Mouse (Mus musculus): Measurements from ENCODE around the gene Med20. TPM values are rescaled to one million over a fixed set of nuclear protein-coding genes. Genes with fewer than 3 reads are reported as not detected.

The Med20 gene
- 42.5 and 44.8 TPM in 2 replicates for polyA plus RNA-seq (2015; fragmentation: Nextera tagmentation; extraction: Ambion mirVana)

DNA sequence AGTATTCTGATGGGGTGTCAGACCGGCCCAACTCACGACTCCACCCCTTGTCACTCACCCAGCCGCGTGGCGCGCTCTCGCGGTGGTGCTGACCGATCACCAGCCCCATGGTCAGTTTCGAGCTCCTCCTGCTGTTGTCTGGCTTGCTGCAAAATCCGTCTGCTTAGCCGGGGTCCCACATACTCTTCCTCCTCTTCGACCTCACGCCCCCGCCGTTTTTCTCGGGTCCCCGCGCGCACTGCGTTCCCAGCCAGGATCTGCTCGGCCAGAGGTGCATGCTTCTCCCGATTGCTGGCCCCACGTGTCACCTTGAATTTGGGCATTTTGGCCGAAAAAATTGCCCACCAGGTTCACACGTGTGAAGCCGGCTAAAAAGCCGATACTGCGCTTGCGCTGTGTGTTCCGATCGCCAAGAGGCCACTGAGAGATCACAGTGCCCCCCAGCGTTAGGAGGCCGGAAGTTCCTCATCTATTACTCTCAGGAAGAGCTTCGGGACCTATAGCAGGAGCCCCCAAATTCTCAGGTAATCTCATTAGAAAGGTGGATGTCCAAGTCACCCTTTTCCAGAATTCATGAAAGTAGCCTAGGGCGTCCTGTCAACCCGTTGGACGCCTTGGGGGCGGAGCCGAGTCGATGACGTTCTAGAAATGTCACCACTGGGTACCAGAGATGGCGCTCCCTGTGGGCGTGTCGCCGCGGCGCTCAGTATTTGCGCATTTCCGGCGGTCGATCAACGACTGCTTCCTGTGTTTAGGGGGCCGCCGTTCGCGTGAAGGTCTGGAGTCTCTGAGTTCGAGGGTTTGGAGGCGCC, at the start of gene Med20, which contains the start of the genes Bysl and Gm20517:
TSS of gene Med20 (plus strand) at position 734 of the 812 bp plus-strand sequence.
TSS of gene Bysl (minus strand) at position 644 of the 812 bp plus-strand sequence.
TSS of gene Gm20517 (plus strand) at position 741 of the 812 bp plus-strand sequence.
- WGBS = under 1% methylated on average over 59 of the region's 59 CpGs
- H3K9ac ChIP-seq = peak within 1 kb of the TSS; percentile 85
- H3K4me2 ChIP-seq = peak within 1 kb of the TSS; percentile 96
- no peaks in the 10 kb centered on the region for H3K9me3 ChIP-seq
- no peaks in the 10 kb centered on the region for H3K27me3 ChIP-seq
- ATAC-seq (ENCODE audit: low FRiP score) = peak; percentile 95
- peaks cover 39% of the 10 kb centered on the region for H3K4me1 ChIP-seq (replicated peaks)
- H3K27ac ChIP-seq = peak within 1 kb of the TSS; percentile 77
- peaks cover 50% of the 10 kb centered on the region for H3K36me3 ChIP-seq
- H3K4me3 ChIP-seq = peak within 1 kb of the TSS; percentile 85

DNA sequence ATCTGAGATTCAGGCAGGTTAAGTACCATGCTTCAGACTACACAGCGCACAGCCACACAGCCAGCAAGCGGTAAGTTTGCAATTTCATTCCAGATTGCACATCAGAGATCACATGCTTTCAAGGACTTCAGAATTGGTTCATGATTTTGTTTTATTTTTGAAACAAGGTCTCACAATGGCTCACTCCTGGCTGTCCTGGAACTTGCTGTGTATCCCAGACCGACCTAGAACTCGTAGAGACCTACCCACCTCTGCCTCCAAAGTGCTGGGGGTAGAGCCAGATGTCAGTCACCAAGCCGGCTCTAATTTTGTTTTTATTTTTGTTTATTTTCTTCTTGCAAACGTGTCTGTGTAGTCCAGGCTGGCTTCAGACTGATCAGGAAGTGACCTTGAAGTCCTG, 48.5 kb upstream of the Med20 start:
- Histone ChIP-seq H3K9me3 (no peaks in the 10 kb centered on the region), H3K4me3 (no peak overlapping the region), H3K9ac (no peak overlapping the region), H3K27ac (no peak overlapping the region), H3K4me2 (no peak overlapping the region), H3K27me3 (no peaks in the 10 kb centered on the region), H3K36me3 (no peaks in the 10 kb centered on the region), H3K4me1 (replicated peaks) (no peaks in the 10 kb centered on the region)
- no peak for ATAC-seq (ENCODE audit: low FRiP score)
- 85% methylated on average over 6 of the region's 6 CpGs for WGBS

DNA sequence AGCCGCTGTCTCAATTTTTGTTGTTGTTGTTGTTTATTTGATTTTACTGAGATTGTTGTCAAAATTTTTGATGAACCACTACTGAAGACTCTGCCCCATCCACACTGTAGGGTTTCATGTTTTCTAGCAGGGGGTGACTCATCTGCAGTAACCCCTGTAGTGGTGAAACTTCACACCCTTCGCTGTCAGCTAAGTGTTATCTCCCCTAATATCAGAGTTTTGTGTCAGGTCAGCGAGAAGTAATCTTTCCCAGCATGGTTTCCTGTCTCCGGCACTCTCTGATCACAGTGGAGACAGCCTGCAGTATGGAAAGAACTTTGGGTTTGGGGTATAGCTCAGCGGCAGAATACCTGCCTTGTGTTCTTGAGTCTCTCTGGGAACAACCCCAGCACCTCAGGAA, 46.8 kb upstream of the Med20 start:
- Histone ChIP-seq H3K4me1 (replicated peaks) (no peaks in the 10 kb centered on the region), H3K27me3 (no peaks in the 10 kb centered on the region), H3K4me2 (no peak overlapping the region), H3K9ac (no peak overlapping the region), H3K36me3 (no peaks in the 10 kb centered on the region), H3K9me3 (no peaks in the 10 kb centered on the region), H3K4me3 (no peak overlapping the region), H3K27ac (no peak overlapping the region)
- 86% methylated on average over 5 of the region's 5 CpGs for WGBS
- no peak for ATAC-seq (ENCODE audit: low FRiP score)

DNA sequence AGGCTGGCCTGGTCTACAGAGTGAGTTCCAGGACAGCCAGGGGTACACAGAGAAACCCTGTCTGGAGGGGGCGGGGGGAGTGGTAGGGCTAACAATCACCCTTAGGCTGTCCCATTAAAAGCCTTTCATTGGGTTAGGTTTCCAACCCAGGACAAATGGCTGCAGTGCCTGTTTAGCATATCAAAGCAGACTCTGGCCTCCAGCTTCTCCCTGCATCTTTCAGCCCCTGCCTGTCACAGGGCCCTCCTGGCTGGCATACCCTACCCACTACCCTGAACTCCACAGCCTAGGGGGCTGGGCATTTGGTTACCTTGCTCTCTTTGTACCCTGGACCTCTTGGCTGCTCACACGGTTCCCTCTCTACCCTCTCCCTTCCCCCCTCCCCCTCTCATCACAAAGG, 45.2 kb upstream of the Med20 start:
- WGBS = 11% methylated on average over 2 of the region's 2 CpGs
- Histone ChIP-seq H3K9ac (no peak overlapping the region), H3K4me3 (no peak overlapping the region), H3K9me3 (no peaks in the 10 kb centered on the region), H3K36me3 (no peaks in the 10 kb centered on the region), H3K27ac (no peak overlapping the region), H3K4me1 (replicated peaks) (no peaks in the 10 kb centered on the region), H3K4me2 (no peak overlapping the region), H3K27me3 (no peaks in the 10 kb centered on the region)
- no peak for ATAC-seq (ENCODE audit: low FRiP score)

DNA sequence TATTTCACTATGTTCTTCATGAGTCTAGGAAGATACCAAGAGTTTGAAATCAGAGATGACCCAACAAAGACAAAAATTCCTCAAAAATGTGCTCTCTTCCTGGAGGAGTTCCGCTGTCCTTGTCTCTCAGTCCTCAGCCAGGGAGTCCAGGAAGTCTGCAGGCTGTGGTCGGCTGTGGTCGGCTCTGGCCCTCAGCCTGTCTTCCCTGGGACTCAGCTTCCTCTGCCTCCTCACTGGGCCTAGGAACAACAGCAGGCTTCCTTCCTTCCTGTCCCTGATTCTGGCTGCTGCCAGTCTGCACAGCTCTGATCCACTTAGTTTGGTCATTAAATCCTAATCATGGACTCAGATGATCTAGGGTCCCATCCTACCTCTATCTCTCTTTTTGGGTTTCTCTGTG, 44.1 kb upstream of the Med20 start:
- no peak overlapping the region for H3K9ac ChIP-seq
- H3K4me2 ChIP-seq = no peak overlapping the region
- H3K4me1 ChIP-seq (replicated peaks) = no peaks in the 10 kb centered on the region
- ATAC-seq (ENCODE audit: low FRiP score) = no peak
- WGBS = 75% methylated on average over 3 of the region's 3 CpGs
- H3K27me3 ChIP-seq = no peaks in the 10 kb centered on the region
- H3K36me3 ChIP-seq = no peaks in the 10 kb centered on the region
- no peak overlapping the region for H3K4me3 ChIP-seq
- H3K27ac ChIP-seq = no peak overlapping the region
- no peaks in the 10 kb centered on the region for H3K9me3 ChIP-seq

DNA sequence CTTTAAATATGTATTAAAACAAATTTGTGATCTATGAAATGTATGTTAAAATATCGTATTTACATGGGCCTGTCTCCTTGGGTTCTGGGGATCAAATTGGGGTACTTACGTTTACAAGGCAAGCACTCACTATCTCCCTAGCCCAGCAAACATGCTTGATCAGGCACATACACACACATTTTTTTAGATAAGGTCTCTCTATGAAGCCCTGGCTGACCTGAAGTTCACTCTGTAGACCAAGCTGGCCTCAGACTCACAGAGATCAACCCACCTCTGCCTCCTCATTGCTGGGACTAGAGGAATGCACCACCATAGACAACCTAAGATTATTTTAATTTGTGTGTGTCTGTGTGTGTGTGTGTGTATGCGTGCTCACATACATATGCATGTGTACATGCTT, 43.0 kb upstream of the Med20 start:
- H3K9ac ChIP-seq = no peak overlapping the region
- ATAC-seq (ENCODE audit: low FRiP score) = no peak
- no peaks in the 10 kb centered on the region for H3K36me3 ChIP-seq
- no peak overlapping the region for H3K27ac ChIP-seq
- H3K4me3 ChIP-seq = no peak overlapping the region
- no peaks in the 10 kb centered on the region for H3K27me3 ChIP-seq
- no peaks in the 10 kb centered on the region for H3K4me1 ChIP-seq (replicated peaks)
- H3K9me3 ChIP-seq = no peaks in the 10 kb centered on the region
- H3K4me2 ChIP-seq = no peak overlapping the region
- WGBS = 98% methylated on average over 3 of the region's 3 CpGs

DNA sequence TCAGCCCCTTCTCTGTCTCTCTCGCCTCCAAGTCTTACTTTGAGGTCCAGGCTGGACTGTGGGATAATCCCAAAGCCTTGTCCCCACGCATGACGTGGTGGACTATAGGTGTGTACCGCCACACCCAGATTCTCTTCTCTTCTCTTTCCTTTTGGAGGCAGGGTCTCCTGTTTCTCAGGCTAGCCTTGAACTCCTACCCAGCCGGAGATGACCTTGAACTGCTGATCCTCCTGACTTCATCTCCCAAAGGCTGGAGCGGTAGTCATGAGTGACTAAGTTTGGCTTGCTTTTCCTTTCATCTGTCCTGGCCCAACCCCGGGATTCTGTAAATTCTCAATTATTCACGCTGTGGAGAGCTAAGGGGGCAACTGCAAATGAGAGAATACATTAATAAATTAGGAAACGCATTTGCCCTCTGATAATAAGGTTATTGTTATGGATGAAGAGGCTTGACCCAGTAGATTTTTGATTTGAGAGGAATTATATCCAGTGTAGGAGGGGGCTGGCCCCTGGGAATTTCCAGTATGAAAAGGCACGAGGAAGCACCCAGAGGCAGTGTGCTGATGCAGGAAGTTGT, 42.3 kb upstream of the Med20 start:
- no peak for ATAC-seq (ENCODE audit: low FRiP score)
- H3K9me3 ChIP-seq = no peaks in the 10 kb centered on the region
- no peak overlapping the region for H3K9ac ChIP-seq
- H3K4me3 ChIP-seq = no peak overlapping the region
- H3K27me3 ChIP-seq = no peaks in the 10 kb centered on the region
- no peak overlapping the region for H3K4me2 ChIP-seq
- 44% methylated on average over 10 of the region's 10 CpGs for WGBS
- H3K27ac ChIP-seq = no peak overlapping the region
- H3K4me1 ChIP-seq (replicated peaks) = no peaks in the 10 kb centered on the region
- no peaks in the 10 kb centered on the region for H3K36me3 ChIP-seq

DNA sequence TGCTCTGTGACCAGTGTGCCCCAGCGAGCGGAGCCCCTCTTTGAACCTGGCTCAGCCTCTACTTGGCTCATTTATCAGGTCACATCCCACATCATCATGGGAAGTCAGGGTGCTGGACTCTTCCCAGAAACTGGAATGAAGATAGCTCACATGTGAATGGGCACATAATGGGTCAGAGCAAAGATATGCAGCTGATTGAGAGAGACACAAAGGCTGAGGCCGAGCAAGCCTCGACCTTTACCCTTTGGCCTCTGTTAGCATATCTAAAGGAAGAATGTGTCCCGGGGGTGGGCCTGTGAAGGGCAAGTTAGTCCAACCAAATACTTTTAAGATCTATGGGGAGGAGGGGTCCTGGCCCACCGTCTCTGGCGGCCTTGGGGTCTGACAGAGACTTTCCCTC, 39.8 kb upstream of the Med20 start:
- Histone ChIP-seq H3K4me1 (replicated peaks) (no peaks in the 10 kb centered on the region), H3K27me3 (no peaks in the 10 kb centered on the region), H3K9ac (no peak overlapping the region), H3K4me3 (no peak overlapping the region), H3K27ac (no peak overlapping the region), H3K4me2 (no peak overlapping the region), H3K9me3 (no peaks in the 10 kb centered on the region), H3K36me3 (no peaks in the 10 kb centered on the region)
- ATAC-seq (ENCODE audit: low FRiP score) = no peak
- 16% methylated on average over 7 of the region's 7 CpGs for WGBS

DNA sequence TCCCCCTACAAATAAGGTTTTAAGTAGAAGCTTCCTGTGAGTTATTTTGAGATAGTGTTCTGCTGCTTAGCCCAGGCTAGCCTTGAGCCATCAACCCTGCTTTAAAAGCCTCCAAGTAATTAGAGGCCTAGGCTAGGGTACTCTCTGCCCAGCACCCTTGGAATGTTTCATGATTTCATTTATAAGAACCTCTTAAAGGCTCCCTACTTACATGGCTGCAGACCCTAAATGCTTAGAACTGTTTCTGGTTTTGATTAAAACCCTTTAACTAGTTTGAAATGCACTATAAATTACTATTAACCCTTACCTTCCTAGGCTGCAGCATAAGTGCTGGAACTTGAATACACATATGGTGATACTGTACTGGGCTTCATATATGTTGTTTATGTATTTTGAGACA, 38.9 kb upstream of the Med20 start:
- no peak for ATAC-seq (ENCODE audit: low FRiP score)
- Histone ChIP-seq H3K27me3 (no peaks in the 10 kb centered on the region), H3K4me3 (no peak overlapping the region), H3K27ac (no peak overlapping the region), H3K9ac (no peak overlapping the region), H3K36me3 (no peaks in the 10 kb centered on the region), H3K4me1 (replicated peaks) (no peaks in the 10 kb centered on the region), H3K9me3 (no peaks in the 10 kb centered on the region), H3K4me2 (no peak overlapping the region)

DNA sequence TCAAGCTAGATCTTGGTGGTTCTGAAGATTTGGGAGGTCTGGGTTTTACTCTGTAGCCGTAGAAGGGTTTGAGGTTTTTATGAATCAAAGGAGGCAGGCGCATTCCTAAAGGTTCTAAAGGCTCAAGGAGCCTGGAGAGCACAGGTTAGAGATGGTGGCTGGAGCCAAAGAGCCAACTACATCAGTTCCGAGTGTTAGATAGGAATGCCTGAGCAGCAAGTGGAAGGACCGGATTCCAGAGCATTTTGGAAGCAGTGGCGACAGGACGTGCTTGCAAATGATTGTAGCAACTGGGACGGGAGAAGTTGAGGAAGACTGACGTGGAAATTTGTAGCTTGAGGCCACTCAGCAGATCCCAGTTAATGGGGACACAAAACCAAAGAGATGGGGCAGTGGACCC, 37.4 kb upstream of the Med20 start:
- Histone ChIP-seq H3K9ac (no peak overlapping the region), H3K27me3 (no peaks in the 10 kb centered on the region), H3K4me3 (no peak overlapping the region), H3K9me3 (no peaks in the 10 kb centered on the region), H3K4me2 (no peak overlapping the region), H3K36me3 (no peaks in the 10 kb centered on the region), H3K4me1 (replicated peaks) (no peaks in the 10 kb centered on the region), H3K27ac (no peak overlapping the region)
- no peak for ATAC-seq (ENCODE audit: low FRiP score)
- WGBS = 80% methylated on average over 8 of the region's 8 CpGs

DNA sequence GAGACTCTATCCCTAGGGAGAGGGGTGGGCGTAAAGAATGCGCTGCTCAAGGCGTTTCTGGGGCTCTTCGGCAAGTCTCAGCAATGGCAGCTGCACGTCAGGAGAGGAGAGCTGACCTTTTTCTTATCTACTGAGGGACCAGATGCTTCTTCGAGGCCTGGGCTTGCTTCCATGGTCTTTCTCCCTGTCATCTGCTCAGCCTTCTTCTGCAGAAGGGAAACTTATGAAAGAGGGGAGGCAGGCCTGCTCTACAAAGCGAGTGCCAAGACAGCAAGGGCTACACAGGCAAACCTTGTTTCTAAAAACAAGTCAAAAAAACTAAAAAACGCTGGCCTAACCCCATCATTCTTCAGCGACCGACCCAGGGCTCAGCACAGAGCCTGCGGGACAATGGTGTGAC, 36.6 kb upstream of the Med20 start:
- no peaks in the 10 kb centered on the region for H3K27me3 ChIP-seq
- ATAC-seq (ENCODE audit: low FRiP score) = no peak
- no peak overlapping the region for H3K27ac ChIP-seq
- no peak overlapping the region for H3K9ac ChIP-seq
- H3K4me2 ChIP-seq = no peak overlapping the region
- no peaks in the 10 kb centered on the region for H3K9me3 ChIP-seq
- H3K36me3 ChIP-seq = no peaks in the 10 kb centered on the region
- 72% methylated on average over 11 of the region's 11 CpGs for WGBS
- H3K4me1 ChIP-seq (replicated peaks) = no peaks in the 10 kb centered on the region
- no peak overlapping the region for H3K4me3 ChIP-seq

DNA sequence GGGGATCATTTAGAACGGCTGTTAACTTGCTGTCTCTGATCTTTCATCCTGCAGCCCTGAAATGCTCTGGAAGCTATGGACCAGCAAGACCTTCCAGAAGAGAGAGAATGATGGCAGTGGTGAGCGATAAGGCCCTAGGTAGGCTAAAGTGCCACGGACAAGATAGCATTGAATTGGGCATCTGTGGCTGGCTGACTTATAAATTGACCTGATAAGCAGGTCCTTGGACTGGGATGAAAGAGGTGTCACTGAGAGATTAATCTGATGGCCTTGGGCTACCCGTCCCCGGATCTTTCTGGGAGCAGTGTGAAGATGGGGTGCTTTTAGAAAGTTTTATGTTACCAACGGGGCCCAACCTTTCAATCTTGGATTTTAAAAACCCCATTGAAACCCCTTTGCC, 32.7 kb upstream of the Med20 start:
- 90% methylated on average over 6 of the region's 6 CpGs for WGBS

DNA sequence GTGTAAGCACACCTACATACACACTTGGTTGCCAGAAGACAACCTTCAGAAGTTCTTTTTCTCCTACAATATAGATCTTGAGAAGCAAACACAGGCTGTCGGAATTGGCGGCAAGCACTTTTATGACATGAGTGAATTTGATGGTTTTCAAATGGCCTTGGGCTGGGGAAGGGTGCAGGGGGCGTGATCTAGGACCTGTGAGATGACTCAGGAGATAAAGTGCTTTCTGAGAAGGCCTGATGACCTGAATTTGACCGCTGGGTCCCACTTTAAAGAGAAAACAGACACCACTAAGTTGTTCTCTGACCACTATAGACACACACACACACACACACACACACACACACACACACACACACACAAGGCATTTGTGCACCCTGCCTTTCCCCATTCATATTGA, 30.4 kb upstream of the Med20 start:
- no peaks in the 10 kb centered on the region for H3K27me3 ChIP-seq
- 87% methylated on average over 4 of the region's 4 CpGs for WGBS
- ATAC-seq (ENCODE audit: low FRiP score) = no peak
- H3K9me3 ChIP-seq = no peaks in the 10 kb centered on the region
- H3K9ac ChIP-seq = no peak overlapping the region
- H3K4me2 ChIP-seq = no peak overlapping the region
- no peak overlapping the region for H3K27ac ChIP-seq
- H3K4me1 ChIP-seq (replicated peaks) = no peaks in the 10 kb centered on the region
- no peak overlapping the region for H3K4me3 ChIP-seq
- no peaks in the 10 kb centered on the region for H3K36me3 ChIP-seq

More for the DNA sequence above, 32.7 kb upstream of the Med20 start:
- no peak overlapping the region for H3K4me2 ChIP-seq
- no peak for ATAC-seq (ENCODE audit: low FRiP score)
- H3K4me1 ChIP-seq (replicated peaks) = no peaks in the 10 kb centered on the region
- H3K9ac ChIP-seq = no peak overlapping the region
- H3K27me3 ChIP-seq = no peaks in the 10 kb centered on the region
- no peak overlapping the region for H3K4me3 ChIP-seq
- H3K9me3 ChIP-seq = no peaks in the 10 kb centered on the region
- H3K27ac ChIP-seq = no peak overlapping the region
- H3K36me3 ChIP-seq = no peaks in the 10 kb centered on the region

Data from hindbrain, embryonic 13.5 days (tissue).